Mouse (Mus musculus) hindbrain, embryonic 12.5 days (tissue): ENCODE measurements around the gene Heatr5a. TPM values are rescaled to one million over a fixed set of nuclear protein-coding genes. Genes with fewer than 3 reads are reported as not detected.

Experiments
- ATAC-seq: fragments of 200-750 bp; cut with Nextera tagmentation; 2 replicates; pipeline ENCODE4 v1.8.0; 2017; ENCODE audit warnings: moderate TSS enrichment; ENCODE audit not compliant: low FRiP score
- H3K27ac ChIP-seq: fragments of 300-500 bp; sonication (generic); 2 replicates; pipeline ENCODE4 v1.5.1; 2016; ENCODE audit warnings: mild to moderate bottlenecking
- H3K27me3 ChIP-seq: fragments of 300-500 bp; sonication (generic); 2 replicates; pipeline ENCODE4 v1.6.1; 2016; ENCODE audit warnings: mild to moderate bottlenecking
- H3K36me3 ChIP-seq: fragments of 300-500 bp; sonication (generic); 2 replicates; pipeline ENCODE4 v1.6.1; 2016; ENCODE audit warnings: mild to moderate bottlenecking
- H3K4me1 ChIP-seq: fragments of 300-500 bp; sonication (generic); 2 replicates; pipeline ENCODE4 v1.6.1; 2016
- H3K4me2 ChIP-seq: fragments of 300-500 bp; sonication (generic); replicated peaks from 2 replicates; pipeline ENCODE4 v1.6.1; 2016; ENCODE audit warnings: mild to moderate bottlenecking
- H3K4me3 ChIP-seq: fragments of 300-500 bp; sonication (generic); 2 replicates; pipeline ENCODE4 v1.5.1; 2016; ENCODE audit warnings: mild to moderate bottlenecking
- H3K9ac ChIP-seq: fragments of 300-500 bp; sonication (generic); 2 replicates; pipeline ENCODE4 v1.6.1; 2016; ENCODE audit warnings: mild to moderate bottlenecking, moderate library complexity
- H3K9me3 ChIP-seq: fragments of 300-500 bp; sonication (generic); replicated peaks from 2 replicates; pipeline ENCODE4 v1.6.1; 2016; ENCODE audit warnings: mild to moderate bottlenecking
- WGBS: fragments of 180-500 bp; shearing (Covaris S2); methylation state at CpG from one replicate; pipeline ENCODE4 v1.1.7; 2016; 5-methylcytosine and 5-hydroxymethylcytosine counted together
- polyA plus RNA-seq: library from polyadenylated mRNA; unstranded; fragments of >200 nt; fragmentation: Nextera tagmentation; extraction: Ambion mirVana; gene quantifications from 2 replicates; pipeline ENCODE4 v1.2.1, GENCODE M21; 2016

Heatr5a gene
- polyA plus RNA-seq, 1 experiment from 2014 or later: 12.7 TPM

GRCm38 (mm10) chr12:51969092-51969491 lies 2.0 kb downstream of the Heatr5a start:
- H3K27me3 ChIP-seq: no peaks in the 10 kb centered on the region
- 89% methylated on average over 2 of the region's 2 CpGs for WGBS
- no peak overlapping the region for H3K27ac ChIP-seq
- no peaks in the 10 kb centered on the region for H3K9me3 ChIP-seq
- H3K36me3 ChIP-seq: no peaks in the 10 kb centered on the region
- no peak overlapping the region for H3K4me2 ChIP-seq
- H3K4me3 ChIP-seq: no peak overlapping the region
- H3K9ac ChIP-seq: no peak overlapping the region
- ATAC-seq: no peak
- H3K4me1 ChIP-seq: peaks cover 4% of the 10 kb centered on the region; the same call in 1 of the 2 replicates

- no peaks in the 10 kb centered on the region for H3K9me3 ChIP-seq
- no peak for ATAC-seq
- WGBS: 88% methylated on average over 9 of the region's 9 CpGs
Measured at GRCm38 (mm10) chr12:51967915-51968595, 3.1 kb downstream of the Heatr5a start.

GRCm38 (mm10) chr12:51957626-51958025 lies 13.5 kb downstream of the Heatr5a start:
- Histone ChIP-seq H3K4me3 (no peak overlapping the region), H3K27me3 (no peaks in the 10 kb centered on the region), H3K4me2 (no peak overlapping the region), H3K9ac (no peak overlapping the region), H3K4me1 (no peaks in the 10 kb centered on the region), H3K36me3 (peaks cover 14% of the 10 kb centered on the region; the same call in 1 of the 2 replicates), H3K9me3 (no peaks in the 10 kb centered on the region), H3K27ac (no peak overlapping the region)
- WGBS: 93% methylated on average over 6 of the region's 6 CpGs
- no peak for ATAC-seq

More at GRCm38 (mm10) chr12:51967915-51968595, 3.1 kb downstream of the Heatr5a start:
- H3K36me3 ChIP-seq: no peaks in the 10 kb centered on the region
- H3K9ac ChIP-seq: no peak overlapping the region
- no peak overlapping the region for H3K4me2 ChIP-seq
- peaks cover 4% of the 10 kb centered on the region; the same call in 1 of the 2 replicates for H3K4me1 ChIP-seq
- H3K27me3 ChIP-seq: no peaks in the 10 kb centered on the region
- no peak overlapping the region for H3K4me3 ChIP-seq
- H3K27ac ChIP-seq: no peak overlapping the region

DNA sequence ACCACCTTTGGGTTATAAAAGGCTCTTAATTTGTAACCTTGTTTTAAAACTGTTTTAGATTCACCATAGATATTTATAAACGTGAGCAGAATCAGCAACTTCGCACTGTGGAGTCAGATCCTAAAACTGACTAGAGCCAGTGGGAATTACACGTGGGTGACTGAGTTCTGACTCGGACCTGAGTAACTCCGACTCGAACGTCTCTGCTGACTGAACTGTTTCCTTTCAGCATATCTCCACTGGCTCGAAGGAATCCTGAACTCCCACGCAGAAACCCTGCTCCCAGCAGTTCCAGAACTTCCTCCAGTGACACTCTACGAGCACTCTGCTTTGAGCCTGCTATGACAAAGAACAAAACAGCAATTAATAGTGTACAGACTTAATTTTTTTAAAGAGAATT lies 18.8 kb downstream of the Heatr5a start:
- no peaks in the 10 kb centered on the region for H3K9me3 ChIP-seq
- 74% methylated on average over 10 of the region's 10 CpGs for WGBS
- H3K4me2 ChIP-seq: no peak overlapping the region
- no peak overlapping the region for H3K9ac ChIP-seq
- H3K27me3 ChIP-seq: no peaks in the 10 kb centered on the region
- no peak for ATAC-seq
- H3K4me1 ChIP-seq: no peaks in the 10 kb centered on the region
- no peak overlapping the region for H3K4me3 ChIP-seq
- H3K27ac ChIP-seq: no peak overlapping the region
- peaks cover 39% of the 10 kb centered on the region for H3K36me3 ChIP-seq

- 87% methylated on average over 10 of the region's 10 CpGs for WGBS
- H3K36me3 ChIP-seq: peaks cover 32% of the 10 kb centered on the region
Measured at GRCm38 (mm10) chr12:51947498-51947945, 23.6 kb downstream of the Heatr5a start.

DNA sequence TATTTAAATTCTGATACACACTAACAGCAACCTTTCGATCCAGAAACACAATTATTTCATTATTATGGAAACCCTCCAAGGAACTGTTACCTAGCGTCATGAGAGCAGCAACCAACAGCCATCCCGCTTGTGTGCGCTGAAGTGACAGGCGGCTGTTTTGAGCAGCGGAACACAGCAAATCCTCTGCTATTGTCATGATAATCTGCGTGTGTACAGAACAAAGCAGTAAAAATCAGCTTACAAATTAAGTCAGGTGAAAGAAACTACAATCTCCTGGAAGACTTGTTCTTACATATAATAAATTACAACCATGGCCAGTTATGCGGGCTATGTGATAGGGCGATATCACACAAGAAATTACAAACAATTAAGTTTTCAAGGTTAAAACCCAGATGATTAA lies 25.8 kb downstream of the Heatr5a start:
- no peak overlapping the region for H3K4me3 ChIP-seq
- H3K36me3 ChIP-seq: peaks cover 21% of the 10 kb centered on the region
- ATAC-seq: no peak
- no peak overlapping the region for H3K4me2 ChIP-seq
- H3K27me3 ChIP-seq: no peaks in the 10 kb centered on the region
- H3K27ac ChIP-seq: no peak overlapping the region
- 54% methylated on average over 9 of the region's 9 CpGs for WGBS
- H3K4me1 ChIP-seq: no peaks in the 10 kb centered on the region
- H3K9ac ChIP-seq: no peak overlapping the region
- no peaks in the 10 kb centered on the region for H3K9me3 ChIP-seq

More at GRCm38 (mm10) chr12:51947498-51947945, 23.6 kb downstream of the Heatr5a start:
- Histone ChIP-seq H3K4me3 (no peak overlapping the region), H3K9me3 (no peaks in the 10 kb centered on the region), H3K27me3 (no peaks in the 10 kb centered on the region), H3K27ac (no peak overlapping the region), H3K9ac (no peak overlapping the region), H3K4me1 (no peaks in the 10 kb centered on the region), H3K4me2 (no peak overlapping the region)
- no peak for ATAC-seq

- Histone ChIP-seq H3K36me3 (peaks cover 8% of the 10 kb centered on the region; the same call in 1 of the 2 replicates), H3K4me2 (no peak overlapping the region), H3K4me3 (no peak overlapping the region), H3K27ac (no peak overlapping the region), H3K27me3 (no peaks in the 10 kb centered on the region), H3K4me1 (no peaks in the 10 kb centered on the region), H3K9me3 (no peaks in the 10 kb centered on the region), H3K9ac (no peak overlapping the region)
- 91% methylated on average over 4 of the region's 4 CpGs for WGBS
- ATAC-seq: no peak
Measured at GRCm38 (mm10) chr12:51939848-51940247, 31.3 kb downstream of the Heatr5a start.

DNA sequence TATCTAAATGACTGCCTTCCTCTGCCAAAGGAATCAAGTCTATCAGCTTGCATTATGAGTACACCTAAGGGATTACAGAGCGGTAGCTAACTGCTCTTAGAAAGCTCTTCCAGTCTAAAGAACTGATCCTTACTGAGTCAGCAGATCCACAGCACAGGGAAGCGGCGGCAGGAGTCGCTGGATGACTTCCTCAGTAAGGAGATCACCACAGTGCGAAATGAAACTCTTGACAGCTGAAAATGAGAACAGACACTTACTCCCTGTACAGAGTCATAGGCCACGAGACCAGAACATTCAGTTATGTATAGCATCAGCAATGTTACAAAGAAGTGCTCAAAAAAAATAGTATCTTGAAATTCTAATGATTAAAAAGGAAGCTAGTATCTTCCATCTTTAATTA lies 33.2 kb downstream of the Heatr5a start:
- no peak overlapping the region for H3K9ac ChIP-seq
- no peaks in the 10 kb centered on the region for H3K27me3 ChIP-seq
- WGBS: 74% methylated on average over 6 of the region's 6 CpGs
- no peaks in the 10 kb centered on the region for H3K4me1 ChIP-seq
- no peak overlapping the region for H3K4me3 ChIP-seq
- no peak for ATAC-seq
- H3K9me3 ChIP-seq: no peaks in the 10 kb centered on the region
- no peak overlapping the region for H3K4me2 ChIP-seq
- H3K36me3 ChIP-seq: peaks cover 10% of the 10 kb centered on the region; the same call in 1 of the 2 replicates
- no peak overlapping the region for H3K27ac ChIP-seq

- H3K36me3 ChIP-seq: 0 out of 2 replicates have a peak, but pooled peaks cover 7% of the 10 kb centered on the region
- 95% methylated on average over 2 of the region's 2 CpGs for WGBS
- no peaks in the 10 kb centered on the region for H3K27me3 ChIP-seq
- no peak overlapping the region for H3K4me2 ChIP-seq
- no peak overlapping the region for H3K4me3 ChIP-seq
- H3K9ac ChIP-seq: no peak overlapping the region
- no peaks in the 10 kb centered on the region for H3K4me1 ChIP-seq
- no peaks in the 10 kb centered on the region for H3K9me3 ChIP-seq
- no peak overlapping the region for H3K27ac ChIP-seq
- ATAC-seq: no peak
Measured at GRCm38 (mm10) chr12:51929630-51930029, 41.5 kb downstream of the Heatr5a start.

GRCm38 (mm10) chr12:51917191-51917590 lies 53.9 kb downstream of the Heatr5a start:
- Histone ChIP-seq H3K36me3 (peaks cover 21% of the 10 kb centered on the region), H3K4me2 (no peak overlapping the region), H3K9me3 (no peaks in the 10 kb centered on the region), H3K27ac (no peak overlapping the region), H3K9ac (no peak overlapping the region), H3K27me3 (no peaks in the 10 kb centered on the region), H3K4me3 (no peak overlapping the region), H3K4me1 (no peaks in the 10 kb centered on the region)
- no peak for ATAC-seq
- WGBS: 94% methylated on average over 2 of the region's 2 CpGs

DNA sequence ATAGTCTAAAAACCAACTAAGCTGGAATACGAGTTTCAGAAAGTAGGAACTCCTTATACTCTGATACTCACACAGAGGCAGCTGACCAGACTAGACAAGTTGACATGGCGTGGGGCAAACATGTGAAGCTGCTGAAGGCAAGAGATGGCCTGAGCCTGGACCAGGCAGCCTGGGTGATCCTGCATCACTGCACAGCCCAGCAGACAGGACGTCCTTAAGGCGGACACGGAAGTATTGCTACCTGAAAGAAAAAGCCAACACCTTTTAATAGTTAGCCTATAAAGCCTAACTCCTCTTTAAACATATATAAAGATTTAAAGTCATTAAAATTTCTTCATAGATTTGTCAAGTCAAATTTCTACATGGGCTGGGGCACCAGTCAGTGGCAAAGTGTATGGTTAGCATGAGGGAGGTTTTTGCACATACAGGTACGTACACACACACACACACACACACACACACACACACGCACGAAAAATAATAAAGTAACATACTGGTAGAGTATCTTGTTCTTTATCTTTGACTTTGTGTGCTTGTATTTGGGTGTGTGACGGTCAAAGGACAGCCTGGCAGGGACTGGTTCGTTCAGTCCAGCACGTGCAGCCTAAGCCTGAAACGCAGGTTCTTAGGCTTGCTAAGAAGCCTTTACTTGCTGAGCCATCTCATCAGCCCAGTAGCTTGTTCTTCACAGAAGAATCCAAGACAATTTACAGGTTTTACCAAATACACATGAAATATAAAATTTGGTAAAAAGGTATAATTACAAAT lies 56.0 kb downstream of the Heatr5a start:
- Histone ChIP-seq H3K27me3 (no peaks in the 10 kb centered on the region), H3K4me3 (no peak overlapping the region), H3K36me3 (peaks cover 13% of the 10 kb centered on the region), H3K9ac (no peak overlapping the region), H3K4me1 (no peaks in the 10 kb centered on the region), H3K27ac (no peak overlapping the region), H3K4me2 (no peak overlapping the region), H3K9me3 (no peaks in the 10 kb centered on the region)
- no peak for ATAC-seq
- 96% methylated on average over 12 of the region's 12 CpGs for WGBS

GRCm38 (mm10) chr12:51909202-51909601 lies 61.9 kb downstream of the Heatr5a start:
- no peaks in the 10 kb centered on the region for H3K4me1 ChIP-seq
- H3K27ac ChIP-seq: no peak overlapping the region
- 89% methylated on average over 5 of the region's 5 CpGs for WGBS
- H3K27me3 ChIP-seq: no peaks in the 10 kb centered on the region
- H3K4me3 ChIP-seq: no peak overlapping the region
- H3K36me3 ChIP-seq: peaks cover 8% of the 10 kb centered on the region; the same call in 1 of the 2 replicates
- no peak for ATAC-seq
- no peaks in the 10 kb centered on the region for H3K9me3 ChIP-seq
- no peak overlapping the region for H3K4me2 ChIP-seq
- H3K9ac ChIP-seq: no peak overlapping the region
